Mouse (Mus musculus): ENCODE data around the gene Ppp1r12b.

Gene Ppp1r12b

DNA sequence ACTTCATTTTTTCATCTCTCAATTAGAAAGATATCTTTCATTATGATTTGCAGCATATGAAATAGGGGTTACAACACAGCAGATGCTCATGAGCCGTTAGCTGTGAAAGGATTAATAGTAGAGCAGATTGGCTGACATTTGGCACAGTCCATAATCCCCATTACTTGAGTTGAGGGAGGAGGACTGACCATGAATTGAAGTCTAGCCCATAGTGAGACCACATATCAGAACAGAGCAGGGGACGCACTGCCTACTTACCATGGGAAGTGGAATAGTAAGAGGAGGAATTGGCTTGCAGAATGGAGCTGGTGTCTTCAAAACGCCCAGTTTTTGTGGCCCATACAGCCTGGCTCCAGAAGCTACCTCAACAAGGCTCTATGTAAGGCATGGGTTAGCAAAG lies 159.2 kb downstream of the Ppp1r12b start:
- peak; percentile 41 for DNase-seq (ENCODE audit: low read depth, low spot score)

DNA sequence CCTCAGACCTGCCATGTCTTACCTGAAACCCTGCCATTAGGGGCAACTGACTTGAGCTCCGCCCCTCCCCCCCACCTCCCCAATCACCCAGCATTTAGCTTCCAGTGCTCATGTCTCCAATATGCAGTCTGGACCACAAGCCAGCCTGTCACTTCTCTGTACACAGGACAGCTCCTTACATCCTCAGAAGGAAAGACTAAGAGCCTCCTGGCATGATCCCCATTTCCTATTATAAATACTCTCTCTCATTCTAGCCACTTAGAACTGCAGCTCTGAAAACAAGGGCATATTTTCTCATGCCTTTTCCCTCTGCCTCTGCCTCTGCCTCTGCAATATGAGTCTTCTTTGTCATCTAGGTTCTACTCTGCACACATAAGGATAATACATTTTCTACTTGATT lies 159.7 kb downstream of the Ppp1r12b start:
- no peak for DNase-seq (ENCODE audit: low read depth, low spot score)

DNA sequence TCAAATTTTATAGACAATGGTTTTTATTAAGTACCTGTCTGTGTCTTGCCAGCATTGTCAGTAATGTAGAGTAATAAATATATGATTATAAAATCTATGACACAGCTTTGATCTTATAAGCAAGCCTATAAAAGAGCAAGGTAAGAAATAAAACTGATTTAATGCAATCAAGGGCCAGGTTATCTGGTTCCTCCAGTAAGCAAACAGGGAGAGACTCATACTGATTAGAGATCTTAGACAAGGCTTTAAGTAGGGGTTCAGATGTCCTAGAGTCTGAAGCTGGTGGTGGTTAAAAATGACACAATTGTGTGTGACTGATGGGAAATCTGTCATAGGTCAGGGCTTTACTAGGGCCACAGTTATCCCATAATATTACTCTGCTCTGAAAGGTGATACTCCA lies 164.3 kb downstream of the Ppp1r12b start:
- DNase-seq (ENCODE audit: low read depth, low spot score): no peak

DNA sequence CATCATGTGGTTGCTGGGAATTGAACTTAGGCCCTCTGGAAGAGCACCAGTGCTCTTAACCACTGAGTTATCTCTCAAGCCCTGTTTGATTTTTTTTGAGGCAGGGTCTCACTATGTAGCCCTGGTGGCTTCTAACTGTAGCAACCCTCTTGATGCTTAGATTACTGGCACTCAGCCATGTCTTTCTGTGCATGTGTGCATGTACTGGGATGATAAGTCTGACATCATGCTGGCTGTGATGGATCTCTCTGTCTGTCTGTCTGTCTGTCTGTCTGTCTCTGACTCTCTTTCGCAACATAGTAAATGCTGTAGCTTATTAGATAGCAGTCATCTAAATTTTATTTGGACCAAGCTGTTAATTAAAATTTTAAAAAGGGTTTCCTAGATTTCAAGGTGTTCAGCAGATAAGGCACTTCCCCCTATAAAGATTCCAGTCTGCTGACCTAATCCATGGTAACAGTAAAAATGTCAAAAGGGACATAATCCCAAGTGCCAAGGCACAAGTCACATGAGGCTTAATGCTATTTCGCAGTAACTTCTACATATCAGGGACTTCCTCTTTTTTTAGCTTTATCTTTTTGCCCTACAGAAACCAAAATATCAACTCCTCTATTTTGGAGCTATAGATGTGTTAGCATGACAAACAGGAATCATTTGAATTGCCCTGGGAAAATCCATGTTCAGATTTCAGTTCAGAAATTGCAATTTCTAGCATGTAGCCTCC lies 164.9 kb downstream of the Ppp1r12b start:
- no peak for DNase-seq (ENCODE audit: low read depth, low spot score)

DNA sequence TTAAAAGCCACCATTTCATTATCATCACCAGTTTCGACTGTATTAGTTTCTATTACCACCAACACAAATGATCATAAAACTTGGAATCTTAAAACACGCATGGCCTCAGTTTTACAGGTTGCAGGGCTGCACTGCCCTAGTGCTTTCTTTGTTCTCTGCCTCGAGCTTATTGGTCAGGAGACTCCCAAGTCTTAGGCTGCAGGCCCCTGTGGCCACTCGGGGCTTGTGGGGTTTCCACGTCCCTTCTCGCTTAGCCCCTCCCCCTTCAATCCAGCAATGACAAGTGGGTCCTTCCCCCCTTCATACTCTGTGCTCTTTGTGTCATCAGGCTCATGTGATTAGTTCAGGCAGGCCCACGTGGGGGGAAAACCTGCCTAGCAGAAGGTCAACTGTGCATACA lies 167.6 kb downstream of the Ppp1r12b start:
- DNase-seq (ENCODE audit: low read depth, low spot score): no peak

DNA sequence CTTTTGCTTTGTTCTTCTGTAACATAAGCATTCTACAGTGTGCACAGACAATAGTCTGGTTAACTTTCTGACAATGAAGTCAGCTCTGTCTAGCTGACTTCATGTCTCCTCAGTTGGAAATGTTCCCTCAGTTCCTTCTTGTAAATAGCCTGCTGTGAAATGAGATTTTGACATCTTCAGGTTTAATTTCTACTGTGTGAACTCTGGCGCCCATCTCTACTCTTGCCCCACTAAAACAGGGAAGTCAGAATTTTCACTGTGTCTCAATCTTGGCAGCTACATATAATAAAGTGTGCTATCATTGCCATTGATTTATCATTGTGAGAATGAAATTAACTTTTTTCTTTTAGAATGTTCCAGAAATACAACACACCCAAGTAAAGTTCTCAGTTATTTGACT lies 170.8 kb downstream of the Ppp1r12b start:
- no peak for DNase-seq (ENCODE audit: low read depth, low spot score)

DNA sequence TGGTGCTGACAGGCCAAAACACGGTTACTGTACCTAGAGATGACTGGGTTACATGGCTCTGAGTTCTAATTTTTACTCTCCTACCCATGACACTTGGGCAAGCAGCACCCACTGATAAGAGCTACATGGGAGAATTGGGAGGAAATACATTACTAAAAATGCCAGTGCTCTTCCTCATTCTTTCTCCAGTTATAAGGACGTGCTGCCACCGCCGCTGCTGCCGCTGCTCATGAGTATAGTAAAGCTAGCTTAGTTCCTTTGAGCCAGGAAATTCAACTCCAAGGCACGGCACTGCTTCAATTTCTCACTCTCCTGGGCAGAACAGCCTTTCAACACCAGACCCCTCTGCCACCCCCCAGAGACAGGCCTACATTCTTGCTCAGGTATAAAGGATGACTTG lies 171.3 kb downstream of the Ppp1r12b start:
- no peak for DNase-seq (ENCODE audit: low read depth, low spot score)

DNA sequence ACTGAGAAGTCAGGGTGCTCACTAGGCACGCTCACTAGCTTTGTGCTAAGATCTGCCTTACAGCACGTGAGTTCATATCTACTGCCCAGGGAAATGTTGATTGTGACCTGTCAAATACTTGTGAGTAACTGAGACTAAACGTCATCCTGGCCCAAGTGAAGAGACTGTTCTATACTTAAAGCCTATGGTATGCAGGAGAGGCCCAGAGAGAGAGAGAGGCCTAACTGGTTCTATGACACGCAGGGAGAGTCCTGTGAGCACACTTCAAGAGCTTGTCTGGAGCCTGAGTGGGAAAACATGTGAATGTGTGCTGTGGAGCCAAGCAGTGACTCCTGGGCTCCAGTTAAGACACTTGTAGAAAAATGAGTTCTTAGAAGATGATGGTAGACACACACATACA lies 171.8 kb downstream of the Ppp1r12b start:
- no peak for DNase-seq (ENCODE audit: low read depth, low spot score)

DNA sequence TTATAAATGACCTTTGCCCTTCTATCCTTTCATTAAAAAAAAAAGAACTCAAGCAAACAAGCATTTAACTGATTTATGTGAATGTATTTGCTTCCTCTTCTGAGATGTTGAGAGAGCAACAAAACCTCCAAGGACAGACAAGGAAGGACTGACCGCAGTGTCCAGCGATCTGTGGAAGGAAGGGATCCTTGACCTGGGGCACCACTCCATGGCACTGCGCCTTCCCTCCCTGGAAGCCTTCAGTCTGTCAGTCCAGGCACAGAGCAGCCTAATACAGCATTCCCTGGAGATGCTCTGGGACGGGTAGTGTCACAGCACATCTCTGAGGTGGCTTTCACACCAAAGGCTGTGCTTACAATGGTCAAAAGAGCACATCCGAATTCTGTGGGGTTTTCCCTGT lies 172.9 kb downstream of the Ppp1r12b start:
- no peak for DNase-seq (ENCODE audit: low read depth, low spot score)

DNA sequence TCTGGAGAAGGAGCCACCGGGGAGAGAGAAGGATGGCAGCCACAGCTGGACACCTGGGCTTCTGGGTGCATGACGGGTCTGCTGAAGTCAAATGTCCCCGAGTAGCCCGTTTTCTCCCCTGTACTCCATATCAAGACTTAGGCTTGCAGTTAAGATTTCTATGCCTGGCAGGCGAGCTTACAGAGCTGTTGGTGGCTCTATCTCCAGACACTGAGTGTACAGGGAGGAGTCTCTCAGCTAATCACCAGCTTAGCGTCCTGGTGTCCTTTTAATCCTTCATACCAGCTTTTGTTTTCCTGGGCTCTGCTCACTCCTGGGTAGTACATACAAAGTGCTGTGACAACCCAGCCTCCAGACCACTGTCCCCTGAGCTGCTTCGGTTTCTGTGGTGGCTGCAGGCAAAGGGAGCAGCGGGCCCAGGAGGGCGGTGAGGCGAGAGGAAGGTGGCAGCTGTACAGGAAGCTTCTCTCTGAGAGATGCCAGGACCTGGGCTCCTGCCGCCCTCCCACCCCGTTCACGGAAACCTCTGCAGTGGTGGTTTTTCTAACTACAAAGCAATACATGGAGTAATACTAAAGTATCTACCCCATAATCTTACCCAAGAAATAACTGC lies 177.7 kb downstream of the Ppp1r12b start:
- peak; percentile 78 for DNase-seq (ENCODE audit: low read depth, low spot score)

DNA sequence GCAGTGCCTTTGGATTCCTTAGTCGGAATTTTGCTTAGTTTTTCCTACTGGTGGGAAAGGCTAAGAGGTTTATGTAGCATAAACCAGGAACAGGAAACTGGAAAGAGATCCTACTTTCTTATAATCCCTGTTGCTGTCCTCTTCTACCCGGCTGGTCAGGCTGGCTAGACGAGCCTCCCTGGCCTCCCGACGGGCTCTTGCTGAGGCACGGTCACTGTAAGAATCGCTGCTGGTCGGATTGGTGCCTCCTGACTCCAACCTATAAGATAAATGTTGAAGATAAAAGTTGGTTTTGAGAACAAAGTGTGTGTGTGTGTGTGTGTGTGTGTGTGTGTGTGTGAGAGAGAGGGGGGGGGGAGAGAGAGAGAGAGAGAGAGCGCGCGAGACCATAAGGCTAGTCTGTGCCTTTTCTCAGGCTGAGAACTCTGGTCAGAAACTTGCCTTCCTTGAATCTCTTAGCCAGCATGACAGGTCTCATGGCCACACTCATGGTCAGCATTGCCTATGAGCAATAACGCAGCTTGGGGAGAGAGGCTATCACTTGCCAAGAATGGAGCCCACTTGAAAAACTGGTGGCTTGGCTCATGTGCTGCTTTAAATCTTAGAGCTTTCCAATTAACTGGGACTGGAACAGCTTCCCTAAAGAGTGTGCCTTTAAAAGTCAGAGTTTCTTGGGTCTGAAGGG lies 178.4 kb downstream of the Ppp1r12b start:
- no peak for DNase-seq (ENCODE audit: low read depth, low spot score)

DNA sequence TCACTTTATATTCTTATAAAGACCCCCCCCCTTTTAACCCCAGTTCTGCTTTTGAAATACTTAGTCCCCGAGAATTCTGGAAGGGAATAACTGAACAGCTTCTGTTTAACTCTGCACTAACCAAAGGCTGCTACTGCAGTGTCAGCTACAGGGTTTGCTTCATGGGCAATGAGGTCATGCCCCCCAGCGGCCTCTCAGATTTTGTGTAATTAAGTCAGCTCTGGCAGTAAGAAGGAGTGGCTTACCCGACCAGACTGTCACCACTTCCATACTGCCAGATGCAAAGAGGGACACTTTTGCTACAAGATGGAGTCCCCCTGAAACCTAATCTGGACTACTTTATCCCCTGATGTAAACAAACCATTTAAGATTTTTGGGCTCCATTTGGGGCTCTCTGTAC lies 180.1 kb downstream of the Ppp1r12b start:
- DNase-seq (ENCODE audit: low read depth, low spot score): no peak

DNA sequence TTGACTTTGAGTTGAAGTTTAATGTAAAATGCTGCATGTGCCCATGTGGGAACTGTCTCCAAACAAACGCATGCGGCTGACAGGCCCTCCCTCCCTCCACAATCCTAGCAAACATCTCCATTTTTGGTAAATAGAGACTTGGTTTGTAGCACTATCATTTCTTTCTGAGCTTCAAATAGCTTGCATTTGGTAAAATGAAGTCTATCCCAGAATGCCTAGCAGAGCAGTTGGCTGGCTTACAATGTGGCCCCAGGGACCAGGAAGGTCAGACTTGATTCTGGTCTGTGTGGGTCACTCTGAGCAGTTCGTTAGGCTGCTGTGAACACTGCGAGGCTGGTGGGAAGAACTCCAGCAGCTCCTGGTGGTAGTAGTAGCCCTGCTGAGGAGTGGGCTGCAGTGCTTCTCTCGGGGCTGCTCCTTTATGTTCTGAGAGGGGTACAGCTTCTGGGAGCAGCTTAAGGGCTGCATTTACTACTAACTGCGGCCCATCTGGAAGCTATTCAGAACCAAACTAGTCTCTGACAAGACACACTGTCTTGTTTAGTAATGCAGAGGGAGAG lies 180.9 kb downstream of the Ppp1r12b start:
- DNase-seq (ENCODE audit: low read depth, low spot score): no peak

DNA sequence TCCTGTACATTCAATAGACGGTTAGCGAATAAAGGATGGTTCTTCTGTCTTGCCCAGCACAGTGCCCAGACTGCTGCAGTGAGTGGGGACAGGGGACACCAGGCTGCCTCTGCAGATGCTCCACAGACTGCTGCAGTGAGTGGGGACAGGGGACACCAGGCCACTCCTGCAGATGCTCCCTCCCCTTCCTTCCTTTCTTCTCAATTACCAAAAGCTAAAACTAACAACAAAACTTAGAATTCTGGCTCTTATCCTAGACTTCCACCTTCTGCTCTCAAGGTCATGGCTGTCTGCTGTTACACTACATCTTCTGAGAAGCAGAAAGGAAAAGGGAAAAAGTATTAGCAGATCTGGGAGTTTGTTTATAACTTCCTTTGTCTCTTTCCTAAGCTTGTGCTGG lies 181.5 kb downstream of the Ppp1r12b start:
- no peak for DNase-seq (ENCODE audit: low read depth, low spot score)

DNA sequence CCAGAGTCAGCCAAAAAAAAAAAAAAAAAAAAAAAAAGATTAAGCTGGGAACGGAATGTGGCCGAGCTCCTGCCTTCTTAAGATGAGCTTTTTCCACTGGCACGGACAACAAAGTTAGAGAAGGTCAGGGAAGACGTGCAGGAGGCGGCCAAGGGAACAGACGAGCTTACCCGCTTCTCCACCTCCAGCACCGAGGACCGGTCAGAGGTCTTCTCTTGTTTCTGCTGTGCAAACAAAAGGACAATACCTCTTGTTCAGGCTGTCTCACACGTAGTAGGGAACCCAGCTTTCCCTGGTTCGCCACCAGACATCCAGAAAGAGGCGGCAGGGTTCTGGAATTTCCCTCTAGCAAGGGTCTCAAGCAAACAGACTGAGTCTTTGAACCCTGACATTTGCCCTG lies 182.5 kb downstream of the Ppp1r12b start:
- no peak for DNase-seq (ENCODE audit: low read depth, low spot score)

DNA sequence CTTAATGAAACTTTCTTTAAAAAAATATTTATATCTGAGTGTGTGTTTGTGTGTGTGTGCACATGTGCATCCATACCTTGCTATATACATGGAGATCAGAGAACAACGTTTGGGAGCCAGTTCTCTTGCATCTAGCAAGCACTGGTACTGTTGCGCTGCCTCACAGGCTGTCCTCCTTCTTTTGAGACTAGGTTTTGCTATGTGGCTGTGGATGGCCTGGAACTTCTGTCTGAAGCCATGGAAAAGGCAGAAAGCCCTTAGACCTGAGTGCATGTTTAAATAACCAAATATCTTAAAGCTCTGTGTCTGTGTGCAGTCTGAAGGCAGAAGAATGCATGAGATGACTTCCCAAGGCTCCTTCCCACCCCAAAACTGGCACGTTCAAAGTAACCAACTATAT lies 182.9 kb downstream of the Ppp1r12b start:
- no peak for DNase-seq (ENCODE audit: low read depth, low spot score)

DNA sequence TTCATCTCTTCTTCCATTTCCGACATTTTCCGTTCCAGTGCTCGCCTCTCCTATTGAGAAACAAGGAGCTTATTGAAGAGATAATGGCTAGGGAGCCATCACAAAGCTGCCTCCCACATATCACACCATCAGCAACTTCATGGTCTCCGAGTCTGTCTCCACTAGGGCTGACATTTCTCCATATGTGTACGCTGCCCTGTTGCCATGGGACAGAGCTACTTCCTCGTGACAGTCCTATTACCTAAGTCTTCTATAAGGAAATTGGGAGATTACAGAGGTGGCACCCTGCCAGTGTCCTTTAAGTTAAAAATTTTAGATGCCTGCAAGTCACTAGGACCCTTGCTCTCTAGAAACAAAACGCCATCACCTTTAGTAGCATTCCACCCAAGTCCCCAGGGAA lies 183.7 kb downstream of the Ppp1r12b start:
- DNase-seq (ENCODE audit: low read depth, low spot score): no peak

DNA sequence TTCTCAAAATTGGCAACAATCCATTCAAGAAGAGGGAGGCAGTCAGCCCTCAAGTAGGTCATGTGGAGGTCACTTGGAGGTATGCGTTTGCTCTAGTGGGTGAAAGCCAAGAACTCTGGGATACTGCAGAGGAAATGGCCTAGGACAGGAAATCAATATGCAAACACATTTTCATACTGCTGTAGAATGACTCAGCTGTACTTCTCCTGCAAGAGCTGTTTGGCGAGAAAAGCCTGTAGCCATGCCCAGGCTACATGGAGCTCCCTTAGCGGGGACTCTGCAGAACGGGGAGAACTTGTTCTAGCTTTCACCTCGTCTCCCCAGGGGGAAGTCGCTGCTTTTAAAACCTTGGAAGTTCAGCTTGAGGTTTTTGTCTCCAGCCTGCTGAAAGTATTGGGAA lies 184.4 kb downstream of the Ppp1r12b start:
- no peak for DNase-seq (ENCODE audit: low read depth, low spot score)

DNA sequence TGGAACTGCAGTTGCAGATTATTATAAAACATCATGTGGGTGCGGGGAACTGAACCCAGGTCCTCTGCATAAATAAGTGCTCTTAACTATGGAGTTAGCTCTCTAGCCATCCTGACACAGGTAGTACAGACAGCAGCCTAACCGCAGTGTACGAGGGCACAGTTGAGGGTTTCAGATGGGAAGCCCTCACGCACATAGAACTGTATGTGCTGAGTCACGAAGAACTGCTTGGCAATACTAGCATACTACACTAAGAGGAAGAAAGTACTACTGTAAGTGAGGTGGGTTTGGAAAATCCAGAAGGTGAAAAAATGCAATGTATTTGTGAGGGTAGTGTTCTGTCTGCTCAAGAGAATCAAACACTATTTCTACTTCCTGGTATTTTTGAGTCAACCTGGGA lies 185.4 kb downstream of the Ppp1r12b start:
- DNase-seq (ENCODE audit: low read depth, low spot score): no peak

DNA sequence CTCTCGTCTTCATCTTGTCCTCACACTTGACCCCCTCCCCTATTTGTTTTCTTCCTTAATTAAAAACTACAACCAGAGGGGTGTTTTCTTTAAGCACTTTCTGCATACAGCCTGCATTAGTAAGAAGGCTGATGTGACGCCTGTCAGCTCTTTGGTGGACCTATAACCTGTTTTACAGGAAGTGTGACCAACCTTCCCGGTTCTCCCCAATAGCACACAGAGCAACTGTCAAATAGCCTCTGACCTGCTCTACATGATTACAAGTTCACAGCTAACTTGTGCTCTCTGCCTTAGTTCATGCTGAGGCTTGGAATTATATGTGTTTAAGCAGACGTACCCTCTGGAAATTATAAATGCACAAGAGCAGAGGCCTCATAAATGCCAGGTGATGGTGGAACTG lies 189.3 kb downstream of the Ppp1r12b start:
- DNase-seq (ENCODE audit: low read depth, low spot score): no peak

DNA sequence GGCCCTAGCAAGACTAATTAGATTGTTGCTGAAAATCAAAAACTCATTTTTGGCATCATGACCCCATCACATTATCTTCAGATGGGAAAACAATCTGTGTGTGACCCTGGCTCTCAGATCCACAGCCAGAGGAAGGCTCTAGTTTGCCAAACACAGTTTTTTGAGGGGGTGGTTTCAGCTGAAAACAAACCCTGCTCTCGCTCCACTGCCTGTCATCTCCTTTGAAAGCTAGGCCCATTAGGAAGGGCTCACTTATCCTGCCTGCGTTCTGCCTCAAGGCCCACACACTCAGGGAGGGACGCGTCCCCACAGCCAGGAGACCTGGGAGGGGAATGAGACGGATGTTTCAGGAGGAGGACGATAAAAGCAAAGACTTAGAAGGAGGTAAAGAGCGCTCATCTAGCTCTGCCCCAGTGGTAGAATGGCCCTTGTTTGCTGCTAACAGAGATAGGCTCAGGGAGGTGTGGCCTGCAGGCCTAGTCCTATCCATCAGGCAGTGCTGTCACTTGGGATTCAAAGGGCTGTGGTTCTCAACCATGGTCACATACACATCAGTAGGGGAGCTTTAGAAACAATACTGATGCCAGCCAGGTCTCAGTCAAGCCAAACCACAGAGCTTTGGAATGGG lies 190.8 kb downstream of the Ppp1r12b start:
- no peak for DNase-seq (ENCODE audit: low read depth, low spot score)

DNA sequence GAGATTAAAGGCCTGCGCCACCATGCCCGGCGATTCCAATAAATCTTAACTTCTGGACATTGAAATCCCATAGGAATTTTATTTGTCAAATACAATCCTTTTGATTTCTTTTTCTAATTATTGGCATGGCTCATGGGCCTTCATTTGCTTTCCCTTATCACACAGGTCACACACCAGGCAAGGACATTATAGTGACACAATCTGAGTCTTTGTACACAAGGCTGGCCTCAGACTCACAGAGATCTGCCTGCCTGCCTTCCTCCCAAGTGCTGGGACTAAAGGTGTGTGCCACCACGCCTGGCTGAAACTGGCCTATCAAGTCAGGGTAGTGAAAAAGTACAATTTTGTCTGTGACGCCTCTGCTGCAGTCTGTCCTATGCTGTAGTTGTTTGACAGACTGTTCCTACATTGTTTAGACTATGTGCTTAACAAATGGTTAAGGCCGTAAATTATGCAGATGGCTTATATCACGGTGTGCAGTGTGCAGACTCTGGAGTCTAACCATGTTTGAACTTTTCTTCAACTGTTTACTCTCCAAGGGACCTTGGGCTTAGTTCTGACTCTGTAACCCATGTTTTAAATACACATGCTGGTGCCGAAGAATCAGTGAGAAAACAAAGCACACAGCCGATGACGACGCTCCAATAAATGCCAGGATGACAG lies 191.8 kb downstream of the Ppp1r12b start:
- no peak for DNase-seq (ENCODE audit: low read depth, low spot score)

Measured in retina, adult 2 months (tissue).